Mouse (Mus musculus) layer of hippocampus, adult 8-10 months (tissue): ENCODE data around the gene Slco1a5. TPM values are rescaled to one million over a fixed set of nuclear protein-coding genes. Genes with fewer than 3 reads are reported as not detected.
"Not testable (repeated sequence)": the region's sequence is repeated elsewhere in the genome, so short reads cannot be mapped to it uniquely, and the experiment has no call there.

Source experiments
- DNase-seq, 2 experiments: peaks; one replicate each; pipeline ENCODE4 v3.0.0; 2022; ENCODE audit warnings: low spot score in 2 of 2
- total RNA-seq, 4 experiments: library from RNA; stranded (reverse); gene quantifications; 2 replicates each; pipeline ENCODE4 v1.2.4; 2022

Slco1a5 gene
- total RNA-seq, 4 experiments from 2014 or later, result 0.32 TPM; not detected in 3

DNA sequence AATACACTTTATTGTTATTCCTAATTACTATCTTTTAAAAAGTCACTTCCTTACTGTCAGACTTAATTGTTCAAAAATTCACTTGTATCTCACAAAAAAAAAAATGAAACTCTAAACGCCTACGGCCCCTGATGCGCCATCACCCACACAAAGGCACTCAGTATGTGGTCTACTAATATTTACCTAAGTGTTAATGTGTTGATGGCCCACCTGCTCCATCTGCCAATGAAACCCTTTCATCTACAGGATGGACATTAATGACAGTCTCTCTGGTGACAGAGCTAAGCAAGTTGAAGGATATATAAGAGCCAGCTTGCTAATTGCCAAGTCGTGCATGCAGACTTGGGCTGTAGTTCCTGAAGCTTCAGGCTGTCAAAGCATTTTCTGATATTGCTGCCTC, 24.7 kb downstream of the Slco1a5 start, which contains the start of gene Iapp:
TSS of gene Iapp (plus strand) at position 326 of the 400 bp plus-strand sequence.
- DNase-seq, result no peak

DNA sequence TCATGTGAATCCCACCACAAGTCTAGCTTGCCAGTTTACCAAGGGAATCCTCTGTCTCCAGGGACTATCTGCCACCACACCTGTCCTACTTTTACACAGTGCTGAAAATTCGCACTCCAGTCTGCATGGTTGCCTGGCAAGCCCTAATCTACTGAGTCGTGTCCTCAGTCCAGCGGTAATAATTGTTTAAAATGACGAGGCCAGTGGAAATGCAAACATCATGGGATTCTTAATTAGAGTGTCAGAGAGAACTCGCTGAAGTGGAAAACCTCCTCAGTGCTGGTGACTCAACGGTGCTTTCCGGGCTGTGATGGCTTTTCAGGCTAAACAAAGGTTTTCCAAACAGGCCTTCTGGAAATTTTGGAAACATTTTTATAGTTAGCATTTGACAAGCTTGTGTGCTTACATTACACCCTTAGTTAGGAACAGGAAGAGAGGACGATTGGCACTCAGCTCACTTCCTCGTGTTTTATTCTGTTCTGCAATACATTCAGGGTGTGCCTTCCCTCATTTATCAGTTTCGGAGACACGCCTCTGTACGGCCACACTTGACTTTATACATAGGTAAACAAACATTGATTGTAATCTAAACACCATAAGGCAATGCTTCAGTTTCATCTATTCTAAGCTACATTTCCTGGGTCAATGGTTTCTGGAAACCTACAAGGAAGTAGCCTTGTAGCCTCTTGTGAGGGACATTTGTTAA, 33.2 kb downstream of the Slco1a5 start:
- no peak for DNase-seq

DNA sequence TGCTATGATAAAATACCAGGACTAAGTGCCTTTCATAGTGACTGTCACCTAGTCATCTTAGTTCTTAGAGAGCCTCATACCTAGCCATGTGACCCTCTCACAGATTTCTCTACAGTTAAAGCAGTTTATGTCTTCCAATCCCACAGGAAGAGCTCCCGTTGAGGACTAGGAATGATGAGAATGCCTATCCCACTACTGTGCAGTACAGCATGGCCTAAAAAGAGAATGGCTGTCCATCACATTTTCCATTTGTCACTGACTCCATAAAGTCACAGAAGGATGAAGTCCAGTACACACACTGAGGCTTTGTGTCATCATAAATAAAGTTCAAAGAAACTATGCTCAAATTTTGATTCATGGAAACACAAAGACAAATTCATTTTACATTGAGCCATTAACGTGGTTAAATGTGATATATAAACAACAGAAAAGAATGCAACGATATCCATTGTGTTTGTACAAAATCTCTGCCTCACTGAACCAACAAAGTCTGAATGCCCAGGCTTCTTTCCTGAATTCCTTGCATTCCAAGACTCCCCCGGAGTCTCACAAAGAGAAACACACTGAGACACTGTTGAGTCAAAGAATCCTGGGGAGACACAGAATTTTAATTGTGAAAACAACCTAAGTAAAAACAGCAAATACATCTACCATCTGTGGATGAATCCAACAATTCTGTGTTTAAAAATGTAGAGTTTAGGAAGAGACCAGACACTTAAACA, 46.9 kb downstream of the Slco1a5 start:
- no peak for DNase-seq

DNA sequence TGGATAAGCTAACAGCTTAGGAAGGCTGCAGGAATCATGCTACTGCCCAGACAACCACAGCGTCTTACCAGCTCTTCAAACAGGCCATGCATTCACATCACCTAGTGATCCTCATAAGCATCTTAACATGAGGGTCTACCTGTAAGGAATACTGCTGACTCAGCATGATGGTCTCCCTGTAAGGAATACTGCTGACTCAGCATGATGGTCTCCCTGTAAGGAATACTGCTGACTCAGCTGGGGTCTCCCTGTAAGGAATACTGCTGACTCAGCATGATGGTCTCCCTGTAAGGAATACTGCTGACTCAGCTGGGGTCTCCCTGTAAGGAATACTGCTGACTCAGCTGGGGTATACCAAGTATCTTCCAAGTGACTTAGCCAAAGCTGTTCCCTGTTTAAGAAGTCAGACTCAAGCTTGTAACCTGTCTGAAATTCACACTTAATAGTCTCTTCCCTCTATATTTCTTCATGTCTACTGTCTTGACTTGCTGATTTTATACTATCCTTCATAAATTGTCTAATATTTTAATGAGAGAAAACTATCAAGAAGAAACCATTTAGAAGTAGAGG, 72.0 kb downstream of the Slco1a5 start:
- DNase-seq, result not testable (repeated sequence)

DNA sequence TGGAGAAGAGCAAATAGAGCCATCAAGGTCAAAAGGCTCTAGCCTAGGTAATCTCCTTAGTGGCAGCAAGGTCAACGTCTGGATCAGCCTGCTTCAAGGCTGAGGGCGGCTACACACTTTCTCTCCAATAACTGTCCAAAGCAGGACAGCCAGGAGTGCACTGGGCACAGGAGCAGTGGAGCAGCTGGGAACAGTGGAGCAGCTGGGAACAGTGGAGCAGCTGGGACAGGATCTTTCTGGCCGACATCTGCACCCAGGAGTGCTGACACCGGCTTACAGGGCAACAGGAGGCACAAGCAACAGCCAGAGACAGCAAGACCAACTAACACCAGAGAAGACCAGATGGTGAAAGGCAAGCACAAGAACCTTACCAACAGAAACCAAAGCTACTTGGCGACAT, 77.7 kb downstream of the Slco1a5 start:
- no peak for DNase-seq

DNA sequence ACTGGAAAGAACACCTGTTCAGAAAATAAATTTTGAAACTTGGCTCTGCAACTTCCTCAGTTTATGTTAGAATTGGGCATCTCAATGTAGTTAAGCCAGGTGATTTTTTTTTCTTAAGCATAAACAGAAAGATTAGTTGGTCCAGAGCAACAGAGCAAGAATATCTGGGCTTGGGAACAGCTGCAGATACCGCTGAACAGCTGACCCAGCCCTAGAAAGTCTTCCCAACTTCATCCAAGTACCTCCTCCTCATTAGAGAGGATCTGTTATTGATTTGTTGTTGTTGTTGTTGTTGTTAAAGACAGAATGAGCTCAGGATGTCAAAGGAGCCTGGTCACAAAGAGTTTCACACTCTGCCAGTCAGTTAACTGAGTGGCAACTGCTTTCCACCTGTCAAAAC, 83.3 kb downstream of the Slco1a5 start:
- DNase-seq, result no peak

DNA sequence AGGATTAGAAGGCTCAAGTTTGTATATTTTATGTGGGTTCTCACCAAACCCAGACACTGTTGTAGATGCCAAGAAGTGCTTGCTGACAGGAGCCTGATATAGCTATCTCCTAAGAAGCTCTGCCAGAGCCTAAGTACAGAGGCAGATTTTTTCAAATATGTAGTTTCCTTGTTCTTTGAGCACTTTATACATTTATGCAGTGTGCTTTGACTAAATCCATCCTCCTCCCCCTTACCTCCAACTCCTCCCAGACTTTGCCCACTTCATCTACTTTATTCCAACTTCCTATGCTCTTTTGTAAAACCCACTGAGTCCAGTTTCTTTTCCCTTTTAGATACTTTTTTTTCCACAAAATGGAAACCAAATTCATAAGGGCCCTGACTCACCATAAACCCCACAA, 102.6 kb downstream of the Slco1a5 start:
- no peak for DNase-seq

DNA sequence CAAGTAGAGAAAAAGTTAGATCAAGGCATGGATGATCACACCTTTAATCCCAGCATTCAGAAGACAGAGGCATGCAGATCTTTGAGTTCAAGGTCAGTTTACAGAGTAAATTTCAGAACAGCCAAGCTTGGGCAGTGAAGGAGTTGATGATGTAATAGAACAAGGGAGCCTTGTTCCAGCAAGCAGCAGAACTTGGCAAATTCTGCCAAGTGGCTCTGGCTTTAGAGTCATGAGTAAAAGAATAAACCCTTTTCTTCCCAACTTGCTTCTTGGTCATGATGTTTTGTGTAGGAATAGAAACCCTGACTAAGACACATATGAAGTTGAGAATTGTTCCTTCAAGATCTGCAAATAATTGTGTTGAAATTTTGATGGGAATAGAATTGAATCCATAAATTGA, 111.0 kb downstream of the Slco1a5 start:
- DNase-seq, result no peak

DNA sequence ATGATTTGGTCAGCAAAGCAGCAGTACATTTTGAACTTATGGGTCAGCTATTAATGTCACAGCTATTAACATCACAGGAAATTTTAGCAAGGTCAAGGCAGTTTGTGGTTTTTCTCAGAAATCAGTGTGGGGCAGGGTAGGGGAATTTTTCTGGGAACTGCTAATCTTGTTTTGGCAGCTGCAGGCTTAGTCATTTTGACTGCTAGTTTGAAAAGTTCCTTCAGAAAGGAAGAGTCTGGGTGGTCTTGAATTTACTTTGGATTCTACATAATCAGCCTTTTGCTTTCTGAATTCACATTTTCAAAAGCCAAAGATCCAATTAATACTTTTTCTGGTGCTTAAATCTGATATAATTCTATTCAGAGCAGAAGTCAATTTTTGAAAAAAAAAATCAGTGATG, 113.0 kb downstream of the Slco1a5 start:
- DNase-seq, result no peak

DNA sequence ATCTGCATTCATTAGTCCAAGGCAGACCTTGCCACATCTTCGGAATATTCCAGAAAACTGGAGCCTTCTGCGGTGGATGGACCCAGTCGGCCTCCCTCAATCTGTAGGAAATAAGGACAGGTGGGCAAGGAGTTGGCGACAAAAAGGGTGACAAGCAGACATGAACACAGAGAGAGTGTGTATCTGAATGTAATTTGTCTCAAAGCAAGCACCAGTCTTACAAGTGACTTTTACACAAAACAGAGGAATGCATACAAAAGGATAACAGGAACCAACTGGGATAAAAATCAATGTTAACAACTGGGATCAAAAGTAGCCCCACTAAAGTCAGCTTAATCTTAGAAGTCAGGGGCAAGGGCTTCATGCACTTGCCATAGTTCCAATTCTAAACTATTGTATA, 114.4 kb downstream of the Slco1a5 start, which contains the start of gene Slco1a6:
TSS of gene Slco1a6 (minus strand) at position 101 of the 400 bp plus-strand sequence.
- DNase-seq, result no peak

DNA sequence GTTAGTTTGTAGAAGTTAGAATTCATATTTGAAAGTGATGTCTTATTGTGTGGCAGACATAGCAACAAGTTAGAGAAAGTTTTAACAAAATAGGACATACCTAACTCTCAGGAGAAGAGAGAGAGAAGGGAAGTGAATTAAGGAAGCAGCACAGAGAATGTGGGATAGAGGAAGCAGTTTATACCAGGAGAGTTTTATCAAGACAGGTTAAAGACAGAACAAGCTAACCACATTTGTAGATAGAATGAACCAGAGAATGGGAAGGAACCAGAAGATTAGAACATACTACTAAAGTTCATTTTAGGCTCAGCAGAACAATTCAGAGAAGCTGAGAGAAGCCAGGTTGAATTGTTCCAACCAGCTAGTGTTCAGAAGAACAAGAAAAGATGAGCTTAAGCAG, 122.3 kb downstream of the Slco1a5 start:
- no peak for DNase-seq

DNA sequence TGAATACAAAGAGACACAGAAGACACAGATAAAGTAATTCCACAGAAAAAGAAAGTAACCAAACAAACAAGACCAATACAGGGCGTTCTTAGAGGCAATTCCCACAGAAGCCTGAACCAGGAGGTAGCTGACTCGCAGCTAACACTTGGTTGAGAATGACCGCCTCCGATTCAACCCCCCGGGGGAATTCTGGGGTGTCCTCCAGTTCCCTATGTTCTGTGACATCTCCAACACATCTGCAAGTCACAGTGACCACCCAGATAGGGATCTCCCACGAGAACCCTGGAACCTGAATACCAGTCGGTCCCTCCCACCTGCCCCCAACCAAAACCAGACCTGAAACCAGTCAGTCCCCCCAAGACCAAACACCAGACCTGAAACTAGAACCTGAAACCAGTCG, 128.5 kb downstream of the Slco1a5 start:
- DNase-seq, result no peak

DNA sequence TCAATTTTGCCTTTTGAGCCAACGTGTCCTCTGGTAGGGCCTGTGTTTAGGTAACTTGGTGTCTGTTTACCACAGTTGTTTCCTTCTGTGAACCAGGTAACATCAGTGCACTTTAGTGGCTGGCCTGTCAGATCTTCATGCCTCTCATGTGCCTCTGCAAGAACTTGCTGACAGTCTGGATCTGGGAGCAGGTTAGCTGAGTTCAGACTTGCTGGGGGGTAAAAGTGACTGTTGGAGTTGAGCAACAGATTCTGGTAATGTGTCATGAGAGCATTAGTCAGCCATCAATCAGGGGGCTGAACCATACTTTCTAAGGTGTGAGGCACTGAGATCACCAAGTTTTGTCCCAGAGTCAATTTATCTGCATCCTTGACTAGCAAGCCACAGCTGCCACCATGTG, 130.8 kb downstream of the Slco1a5 start:
- no peak for DNase-seq

DNA sequence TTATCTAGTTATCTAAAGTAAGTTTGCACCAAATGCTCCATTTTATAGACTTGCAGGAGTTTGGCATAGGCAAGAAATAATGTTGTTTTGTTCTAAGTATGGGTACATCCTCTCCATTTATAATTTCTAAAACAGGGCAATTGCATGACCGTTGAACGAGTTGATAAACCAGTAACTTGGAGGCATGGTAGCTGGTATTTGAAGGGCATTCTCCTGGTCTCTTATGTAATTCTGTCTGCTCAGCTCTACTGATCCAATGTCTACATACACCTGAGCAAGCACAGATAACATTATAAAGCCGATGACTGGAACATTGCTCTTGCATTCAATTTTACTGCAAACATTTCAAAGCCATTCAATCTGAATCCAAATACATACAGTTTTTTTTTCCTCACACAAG, 135.4 kb downstream of the Slco1a5 start:
- no peak for DNase-seq

DNA sequence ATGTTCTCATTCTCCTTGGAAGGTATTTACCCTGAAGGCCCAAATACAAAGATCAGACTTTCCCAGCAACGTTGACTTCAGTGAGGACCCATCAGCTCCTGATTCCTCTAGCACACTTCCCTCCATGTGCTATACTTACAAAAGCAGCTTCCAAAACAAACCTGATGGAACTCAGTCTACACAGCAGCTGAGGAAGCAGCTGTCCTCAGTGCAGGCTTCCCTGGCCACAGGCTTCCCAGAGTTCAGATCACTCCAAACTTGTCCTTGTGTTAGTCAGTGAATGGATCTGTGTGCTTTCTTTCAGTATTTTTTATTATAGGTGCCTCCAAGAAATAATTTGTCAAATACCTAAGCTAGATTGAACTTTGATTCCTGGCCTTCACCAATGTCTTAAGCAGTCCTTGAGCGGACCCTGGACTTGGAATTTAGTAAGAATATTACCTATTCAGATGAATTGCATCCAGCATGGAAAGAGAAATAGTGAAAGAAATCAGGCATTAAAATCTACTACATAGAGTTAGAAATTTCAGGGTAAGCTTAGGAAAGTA, 136.8 kb downstream of the Slco1a5 start:
- DNase-seq, result no peak

Other genes with a start within 250 kb of the Slco1a5 start
- under 1 TPM in 1 of 4 experiments, not detected in 3; 0.83 TPM for gene Slco1a6, start 114.5 kb downstream of the Slco1a5 start, total RNA-seq
- not detected for gene Iapp, start 24.6 kb downstream of the Slco1a5 start, total RNA-seq
- 10 to 100 TPM; 12.2 to 17.3 (median 14.7) TPM for gene Pyroxd1, start 22.7 kb upstream of the Slco1a5 start, total RNA-seq
- gene Recql, start 64.1 kb upstream of the Slco1a5 start, total RNA-seq, result 10 to 100 TPM; 21.8 to 25.7 (median 23.6) TPM
- 10 to 100 TPM; 30.6 to 34.0 (median 33.0) TPM for gene Golt1b, start 64.2 kb upstream of the Slco1a5 start, total RNA-seq
- 1 to 10 TPM in 1 of 4 experiments, under 1 TPM in 3; 0.70 to 1.2 (median 0.87) TPM for gene Spx, start 90.5 kb upstream of the Slco1a5 start, total RNA-seq
- under 1 TPM in 3 of 4 experiments, not detected in 1; 0.16 to 0.18 (median 0.16) TPM for gene Gys2, start 150.1 kb upstream of the Slco1a5 start, total RNA-seq
- 100 to 1,000 TPM; 561 to 645 (median 604) TPM for gene Ldhb, start 185.0 kb upstream of the Slco1a5 start, total RNA-seq
- 1 to 10 TPM; 1.7 to 2.3 (median 1.9) TPM for gene Kcnj8, start 248.6 kb upstream of the Slco1a5 start, total RNA-seq